Mouse (Mus musculus) CH12.LX (cell line): ENCODE results near the gene Chaf1b.

Source experiments
- CTCF ChIP-seq, 2 experiments: IDR thresholded peaks in 1 of 2; conservative IDR thresholded peaks in 1 of 2; 2 replicates each; pipeline ENCODE4 v1.5.1; 2011 to 2012; ENCODE audit warnings: low read depth in 2 of 2, low read length in 2 of 2, improper control_type of control experiment in 1 of 2, inconsistent platforms in 1 of 2, mild to moderate bottlenecking in 1 of 2, moderate library complexity in 1 of 2
- JUND ChIP-seq: conservative IDR thresholded peaks from 2 replicates; pipeline ENCODE4 v1.6.1; 2011; ENCODE audit warnings: low read depth, low read length, improper control_type of control experiment
- KAT2A ChIP-seq: IDR thresholded peaks from 2 replicates; pipeline ENCODE4 v1.6.1; 2012; ENCODE audit warnings: low read length, improper control_type of control experiment, inconsistent platforms; ENCODE audit not compliant: insufficient replicate concordance
- MAFK ChIP-seq: IDR thresholded peaks from 2 replicates; pipeline ENCODE4 v1.6.1; 2011; ENCODE audit warnings: low read length, improper control_type of control experiment; ENCODE audit not compliant: insufficient replicate concordance
- NELFE ChIP-seq: IDR thresholded peaks from 2 replicates; pipeline ENCODE4 v1.6.1; 2011; ENCODE audit warnings: low read depth, low read length, improper control_type of control experiment
- NRF1 ChIP-seq: IDR thresholded peaks from 2 replicates; pipeline ENCODE4 v1.6.1; 2014; ENCODE audit warnings: low read depth, mild to moderate bottlenecking, inconsistent platforms, low read length, improper control_type of control experiment, moderate library complexity
- POLR2A ChIP-seq: IDR thresholded peaks from 2 replicates; pipeline ENCODE4 v1.6.1; 2011; ENCODE audit warnings: low read depth, mild to moderate bottlenecking, improper control_type of control experiment, low read length
- RAD21 ChIP-seq: IDR thresholded peaks from 2 replicates; pipeline ENCODE4 v1.6.1; 2011; ENCODE audit warnings: low read depth, mild to moderate bottlenecking, low read length, improper control_type of control experiment, moderate library complexity
- SMC3 ChIP-seq: IDR thresholded peaks from 2 replicates; pipeline ENCODE4 v1.6.1; 2011; ENCODE audit warnings: low read depth, low read length, improper control_type of control experiment
- USF2 ChIP-seq: conservative IDR thresholded peaks from 2 replicates; pipeline ENCODE4 v1.6.1; 2011; ENCODE audit warnings: low read depth, low read length, improper control_type of control experiment
- ZNF384 ChIP-seq: IDR thresholded peaks from 2 replicates; pipeline ENCODE4 v1.6.1; 2012; ENCODE audit warnings: low read depth, low read length, improper control_type of control experiment, inconsistent platforms

GRCm38 (mm10) chr16:93893285-93893684 lies 9.6 kb downstream of the Chaf1b start:
- no peak for TF ChIP-seq NRF1
- no peak for TF ChIP-seq CTCF (conservative IDR thresholded peaks at IDR 0.05 in 1 of 2, IDR thresholded peaks at IDR 0.05 in 1 of 2; ENCODE audit: low read depth in 2 of 2, low read length in 2 of 2)
- no peak for TF ChIP-seq KAT2A
- no peak for TF ChIP-seq POLR2A
- TF ChIP-seq NELFE: no peak
- TF ChIP-seq ZNF384: no peak
- no peak for TF ChIP-seq MAFK
- no peak for TF ChIP-seq RAD21
- no peak for TF ChIP-seq SMC3
- no peak for TF ChIP-seq USF2
- TF ChIP-seq JUND: no peak
